Mouse (Mus musculus) liver, adult 2 months (tissue): ENCODE data around the gene Tmem240.

ENCODE experiments used
- CTCF ChIP-seq: fragments of 200-500 bp; IDR thresholded peaks from 2 replicates; pipeline ENCODE4 v1.5.1; 2011; ENCODE audit warnings: low read depth, low read length, control low read depth
- POLR2A ChIP-seq: fragments of 200-500 bp; IDR thresholded peaks from 2 replicates; pipeline ENCODE4 v1.6.1; 2011; ENCODE audit warnings: low read length, control low read depth; ENCODE audit not compliant: insufficient read depth; ENCODE audit errors: extremely low read depth

DNA sequence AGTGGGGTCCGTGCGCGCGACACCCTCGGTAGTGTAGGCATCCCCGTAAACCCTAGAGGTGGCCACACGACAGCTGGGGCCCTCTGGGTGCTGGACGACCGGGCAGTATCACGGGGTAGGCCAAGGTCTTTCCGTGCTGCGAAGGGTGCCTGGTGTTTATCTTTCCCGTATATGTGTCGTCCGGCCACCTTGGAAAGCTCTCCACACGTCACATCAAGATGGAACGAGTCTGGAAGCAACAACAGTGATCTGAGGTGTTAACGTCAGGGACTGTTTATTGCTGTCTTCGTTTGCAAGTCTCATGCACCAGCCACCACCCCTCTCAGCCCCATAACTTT is 29.0 kb upstream of the Tmem240 start:
- TF ChIP-seq CTCF (no peak), POLR2A (no peak)
